Mouse (Mus musculus) cerebellum, adult 9-10 months (tissue): ENCODE data around the gene Mrvi1.

Experiments
- DNase-seq: peaks from one replicate; pipeline ENCODE4 v3.0.0; 2022

Gene Mrvi1

GRCm38 (mm10) chr7:110823076-110823475, 159.2 kb downstream of the Mrvi1 start:
- no peak for DNase-seq

GRCm38 (mm10) chr7:110822055-110822454, 160.2 kb downstream of the Mrvi1 start:
- DNase-seq: no peak

GRCm38 (mm10) chr7:110821653-110822052, 160.6 kb downstream of the Mrvi1 start:
- peak; percentile 58 for DNase-seq

- no peak for DNase-seq
Observed at GRCm38 (mm10) chr7:110821068-110821467, 161.2 kb downstream of the Mrvi1 start.

- DNase-seq: no peak
Observed at GRCm38 (mm10) chr7:110818787-110819350, 163.4 kb downstream of the Mrvi1 start.
